Mouse (Mus musculus) ovary, adult 18-20 months (tissue): ENCODE measurements around the gene Mt1.

Experiments
- DNase-seq: peaks from one replicate; pipeline ENCODE4 v3.0.0; 2022; ENCODE audit warnings: low spot score, mixed read lengths

Mt1 gene

DNA sequence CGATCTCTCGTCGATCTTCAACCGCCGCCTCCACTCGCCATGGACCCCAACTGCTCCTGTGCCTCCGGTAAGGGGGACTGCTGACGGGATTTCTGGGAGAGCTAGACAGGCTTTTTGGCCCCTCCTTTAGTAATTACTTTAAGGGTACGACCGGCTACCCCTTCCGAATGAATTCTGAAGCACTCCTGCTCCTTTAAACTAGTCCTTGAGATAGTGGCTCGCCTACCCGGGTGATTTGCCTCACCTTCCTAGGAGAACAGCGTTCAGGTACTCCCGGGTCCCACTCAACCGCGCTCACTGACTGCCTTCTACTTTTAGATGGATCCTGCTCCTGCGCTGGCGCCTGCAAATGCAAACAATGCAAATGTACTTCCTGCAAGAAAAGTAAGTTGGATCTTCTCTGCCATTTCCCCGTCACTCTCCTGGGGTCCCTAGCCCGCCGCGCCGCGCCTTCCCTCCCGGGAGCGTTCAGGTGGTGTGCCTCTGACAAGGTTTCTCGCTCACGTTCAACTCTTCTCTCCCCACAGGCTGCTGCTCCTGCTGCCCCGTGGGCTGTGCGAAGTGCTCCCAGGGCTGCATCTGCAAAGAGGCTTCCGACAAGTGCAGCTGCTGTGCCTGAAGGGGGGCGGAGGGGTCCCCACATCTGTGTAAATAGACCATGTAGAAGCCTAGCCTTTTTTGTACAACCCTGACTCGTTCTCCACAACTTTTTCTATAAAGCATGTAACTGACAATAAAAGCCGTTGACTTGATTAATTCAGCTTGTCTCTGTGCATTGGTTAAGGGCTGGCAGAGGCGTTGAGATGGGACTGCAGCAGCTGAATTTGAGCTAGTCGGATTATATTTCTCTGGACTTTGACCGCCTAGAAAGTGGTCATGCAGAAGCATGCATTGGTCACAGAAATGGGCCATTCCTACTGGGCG lies 5.8 kb upstream of the Mt1 start:
- no peak for DNase-seq

DNA sequence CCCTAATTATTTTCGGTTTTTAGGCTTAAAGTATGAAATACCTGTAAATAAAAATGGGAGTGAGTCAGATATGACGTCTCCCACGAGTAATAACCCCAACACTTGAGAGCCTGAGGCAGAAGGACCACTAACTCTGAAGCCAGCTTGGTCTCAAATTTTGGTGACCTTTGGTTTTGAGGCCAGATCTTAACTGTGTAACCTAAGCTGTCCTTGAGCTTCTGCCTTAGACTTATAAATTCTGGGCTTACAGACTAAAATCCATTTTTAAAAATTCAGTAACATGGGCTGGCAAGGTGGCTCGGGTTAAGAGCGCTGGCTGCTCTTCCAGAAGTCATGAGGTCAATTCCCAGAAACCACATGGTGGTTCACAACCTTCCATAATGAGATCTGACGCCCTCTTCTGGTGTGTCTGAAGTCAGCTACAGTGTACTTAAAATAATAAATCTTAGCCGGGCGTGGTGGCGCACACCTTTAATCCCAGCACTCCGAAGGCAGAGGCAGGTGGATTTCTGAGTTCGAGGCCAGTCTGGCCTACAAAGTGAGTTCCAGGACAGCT lies 5.0 kb upstream of the Mt1 start:
- no peak for DNase-seq

DNA sequence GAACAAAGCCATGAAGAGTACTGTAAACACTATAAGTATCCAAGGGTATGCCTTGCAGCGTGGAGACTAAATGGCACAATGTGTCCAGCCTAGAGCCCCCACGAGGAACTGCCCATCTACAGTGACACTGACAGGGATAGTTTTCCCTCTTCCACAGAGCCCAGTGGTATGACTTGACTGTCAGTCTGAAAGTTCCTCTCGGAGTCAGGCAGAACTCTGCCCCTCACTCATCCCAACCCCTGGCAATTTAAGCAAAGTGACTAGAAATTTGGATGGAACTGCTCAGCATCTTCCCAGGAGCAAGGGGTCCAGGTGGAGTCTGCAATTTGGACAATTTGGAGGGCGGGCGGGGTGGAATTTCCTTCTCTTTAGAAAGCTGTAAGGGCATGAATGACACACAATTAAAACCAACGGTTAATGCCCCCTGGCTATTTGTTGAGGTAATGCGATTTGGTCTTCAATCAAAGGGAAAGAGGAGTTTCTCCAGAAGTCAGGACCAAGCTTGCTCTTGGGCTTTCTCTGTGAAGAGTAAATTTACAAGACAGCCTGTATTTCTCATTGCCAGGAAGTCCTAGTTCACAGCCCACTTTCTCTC lies 4.2 kb upstream of the Mt1 start:
- no peak for DNase-seq

DNA sequence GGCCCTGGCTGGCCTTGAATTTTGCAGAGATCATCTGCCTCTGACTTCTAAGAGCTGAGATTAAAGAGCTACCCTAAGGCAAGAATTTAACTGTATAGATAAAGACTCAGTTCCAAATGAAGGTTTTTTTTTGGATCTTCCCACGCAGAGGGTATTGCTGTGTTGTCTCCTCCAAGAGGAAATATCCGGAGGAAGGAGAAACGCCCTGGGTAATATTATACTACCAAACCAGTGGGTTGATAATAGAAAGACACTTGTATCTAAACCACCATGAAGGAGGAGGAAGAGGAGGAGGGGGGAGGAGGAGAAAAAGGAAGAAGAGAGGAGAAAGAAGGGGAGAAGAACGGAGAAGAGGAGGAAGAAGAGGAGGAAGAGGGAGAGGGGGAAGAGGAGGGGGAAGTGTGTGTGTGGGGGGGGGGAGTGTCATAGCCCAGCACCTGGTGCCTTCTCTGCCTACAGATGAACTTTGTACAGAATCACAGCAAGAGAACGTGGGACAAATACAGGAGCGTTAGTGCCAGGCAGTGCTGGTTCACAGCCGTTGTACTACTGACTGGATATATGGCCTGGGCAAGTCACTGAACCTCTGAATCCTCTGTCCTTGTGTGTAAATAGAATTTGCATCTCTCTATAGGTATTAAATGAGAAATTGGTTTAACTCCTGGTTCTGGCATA lies 1.0 kb upstream of the Mt1 start:
- no peak for DNase-seq

DNA sequence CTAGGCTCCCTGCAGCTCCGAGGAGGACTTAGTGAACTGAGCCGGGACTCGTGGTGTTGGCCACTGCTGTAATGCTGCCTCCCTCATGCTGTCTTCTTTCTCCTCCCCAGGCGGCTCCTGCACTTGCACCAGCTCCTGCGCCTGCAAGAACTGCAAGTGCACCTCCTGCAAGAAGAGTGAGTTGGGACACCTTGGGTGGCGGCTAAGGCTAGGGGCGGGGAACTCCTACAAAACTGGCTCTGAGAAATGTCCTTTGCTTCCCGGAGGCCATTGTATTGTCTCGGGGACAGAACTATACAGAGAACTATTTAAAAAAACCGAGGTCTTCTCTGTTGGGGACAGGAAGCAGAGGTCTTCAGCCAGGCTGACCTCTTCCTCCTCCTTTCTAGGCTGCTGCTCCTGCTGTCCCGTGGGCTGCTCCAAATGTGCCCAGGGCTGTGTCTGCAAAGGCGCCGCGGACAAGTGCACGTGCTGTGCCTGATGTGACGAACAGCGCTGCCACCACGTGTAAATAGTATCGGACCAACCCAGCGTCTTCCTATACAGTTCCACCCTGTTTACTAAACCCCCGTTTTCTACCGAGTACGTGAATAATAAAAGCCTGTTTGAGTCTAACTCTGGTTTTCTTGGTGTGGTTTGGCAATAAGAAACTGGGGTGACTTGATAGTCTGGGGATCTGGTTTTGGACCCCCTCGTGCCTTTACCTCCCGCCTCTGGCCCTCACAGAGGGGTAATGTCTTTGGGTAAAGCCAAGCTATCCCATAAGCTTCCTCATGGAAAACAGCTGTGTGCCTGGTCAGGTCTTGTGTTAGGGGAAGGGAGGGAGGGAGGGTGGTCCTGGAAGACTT lies 1.1 kb downstream of the Mt1 start:
- DNase-seq, result no peak

DNA sequence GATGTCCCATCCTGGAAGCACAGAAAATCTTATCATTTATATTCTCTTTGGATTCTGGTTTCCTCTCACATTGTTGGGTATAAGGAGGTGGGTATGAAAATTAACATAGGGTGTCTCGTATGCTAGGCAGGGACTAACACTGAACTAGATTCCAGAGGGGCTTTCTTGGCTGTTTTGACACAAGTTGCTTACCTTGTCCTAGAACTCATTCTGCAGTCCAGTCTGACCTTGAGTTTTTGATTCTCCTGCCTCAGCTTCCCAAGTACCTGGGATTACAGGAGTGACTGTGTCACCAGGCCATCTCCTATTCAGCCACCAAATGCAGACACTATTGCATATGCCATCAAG lies 1.7 kb downstream of the Mt1 start:
- DNase-seq, result no peak

DNA sequence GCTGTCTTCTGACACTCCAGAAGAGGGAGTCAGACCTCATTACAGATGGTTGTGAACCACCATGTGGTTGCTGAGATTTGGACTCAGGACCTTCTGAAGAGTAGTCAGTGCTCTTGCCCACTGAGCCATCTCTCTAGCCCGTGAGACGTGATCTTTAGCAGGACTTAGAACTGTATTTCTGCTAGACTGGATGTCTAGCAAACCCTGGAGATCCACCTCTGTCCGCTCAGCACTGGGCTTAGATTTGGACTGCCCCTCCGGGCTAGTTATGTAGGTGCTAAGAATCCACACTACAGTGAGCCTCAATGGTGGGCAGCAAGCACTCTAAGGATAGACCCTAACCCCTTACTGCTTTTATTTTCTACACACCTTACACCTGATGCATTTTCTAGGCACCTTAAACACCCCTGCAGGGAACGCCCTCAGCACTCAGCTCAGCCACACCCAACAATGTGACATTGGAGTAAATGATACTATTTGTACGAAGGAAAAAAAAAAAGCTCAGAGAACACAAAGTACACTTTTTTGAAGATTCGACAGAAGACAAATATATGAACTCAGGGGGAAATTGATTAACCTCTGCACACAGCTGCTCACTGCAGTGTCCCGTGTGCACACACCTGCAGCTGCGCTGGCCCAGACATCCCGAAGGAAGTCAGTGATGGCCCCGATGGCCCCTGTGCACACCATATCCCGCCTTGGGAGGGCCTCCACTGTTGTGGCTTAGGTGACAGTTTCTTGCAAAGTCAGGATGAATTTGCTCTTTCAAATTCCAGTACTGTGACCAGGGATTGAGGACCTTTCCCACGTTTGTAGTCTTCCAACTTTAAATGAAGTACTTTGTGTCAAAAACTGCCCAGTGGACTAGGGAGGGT lies 3.4 kb downstream of the Mt1 start:
- DNase-seq, result no peak

DNA sequence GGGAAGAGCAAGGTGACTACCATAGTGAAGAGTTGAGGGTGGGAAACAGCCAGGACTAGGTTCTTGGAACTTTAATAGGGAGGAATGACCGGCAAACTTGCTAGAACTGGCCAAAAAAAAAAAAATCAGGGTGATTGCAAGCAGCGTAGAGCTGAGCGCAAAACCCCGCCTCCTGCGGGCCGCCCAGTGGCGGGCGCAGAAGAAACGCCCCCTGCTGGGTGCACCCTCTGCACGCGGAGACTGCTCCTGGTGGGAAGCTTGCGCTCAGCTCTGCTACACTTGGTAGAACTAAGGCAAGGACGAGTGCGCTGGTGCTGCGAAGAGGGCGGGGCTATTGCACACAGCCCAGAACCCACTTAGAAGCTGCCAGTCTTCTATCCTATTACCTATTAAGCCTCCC lies 4.2 kb downstream of the Mt1 start:
- DNase-seq, result peak; percentile 81

DNA sequence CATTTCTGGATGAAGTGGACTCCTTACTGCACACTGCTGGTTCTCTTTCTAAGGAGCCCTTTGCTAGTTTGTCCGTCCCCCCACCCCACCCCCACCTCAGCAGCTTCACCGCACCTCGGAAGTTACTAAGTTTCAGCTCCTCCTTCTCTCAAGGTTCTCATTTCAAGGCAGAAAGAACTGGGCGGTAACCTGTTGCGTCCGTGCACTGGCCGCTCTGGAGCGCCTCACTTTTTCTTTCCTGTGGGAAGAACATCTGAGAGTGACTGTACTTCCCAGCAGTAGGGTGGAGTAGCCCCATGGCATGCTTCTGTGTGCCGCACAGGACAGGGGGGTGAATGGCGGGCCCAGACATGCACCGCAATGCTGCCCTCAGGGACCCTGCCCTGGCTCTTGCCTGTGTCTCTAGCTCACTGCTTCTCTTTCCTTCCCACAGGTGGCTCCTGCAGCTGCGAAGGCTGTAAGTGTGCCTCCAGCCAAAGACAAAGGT lies 5.5 kb downstream of the Mt1 start:
- DNase-seq, result no peak

DNA sequence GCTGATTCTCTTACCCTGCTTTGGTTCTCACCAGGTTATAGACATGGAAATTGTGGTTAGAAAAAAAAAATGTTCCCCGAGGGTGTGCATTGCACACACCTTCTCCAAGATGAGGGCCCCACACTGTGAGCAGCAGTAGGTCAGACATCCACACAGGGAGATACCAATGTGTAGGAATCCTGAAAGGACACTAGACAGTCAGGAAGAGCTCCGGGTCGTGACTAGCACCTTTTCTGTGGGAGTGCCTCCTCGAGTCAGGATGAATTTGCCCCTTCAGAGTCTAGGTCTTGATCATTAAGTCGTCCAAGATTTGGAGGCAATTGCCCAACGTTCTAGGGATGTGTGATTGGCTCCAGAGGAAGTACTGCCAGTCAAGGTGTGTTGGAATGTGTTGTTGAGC lies 6.9 kb downstream of the Mt1 start:
- no peak for DNase-seq

DNA sequence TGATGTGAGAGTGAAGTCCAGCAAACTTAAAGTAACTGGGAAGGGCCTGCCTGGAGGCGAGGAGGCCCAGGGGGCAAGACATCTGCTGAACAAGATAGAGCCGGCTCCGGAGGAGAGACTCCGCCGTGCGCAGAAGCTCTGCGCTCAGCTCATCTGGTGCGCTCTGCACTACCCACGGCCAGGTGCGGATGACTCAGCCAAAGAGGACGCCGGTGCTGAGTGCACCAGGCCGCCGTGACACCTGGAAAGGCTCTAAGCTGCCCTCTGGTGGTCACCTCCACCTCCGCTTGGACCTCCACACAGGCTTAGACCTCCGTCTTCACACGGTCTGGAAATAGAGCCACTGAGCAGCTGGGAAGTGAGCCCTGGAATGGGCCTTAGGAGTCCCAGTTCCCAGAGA lies 7.7 kb downstream of the Mt1 start:
- peak; percentile 61 for DNase-seq

DNA sequence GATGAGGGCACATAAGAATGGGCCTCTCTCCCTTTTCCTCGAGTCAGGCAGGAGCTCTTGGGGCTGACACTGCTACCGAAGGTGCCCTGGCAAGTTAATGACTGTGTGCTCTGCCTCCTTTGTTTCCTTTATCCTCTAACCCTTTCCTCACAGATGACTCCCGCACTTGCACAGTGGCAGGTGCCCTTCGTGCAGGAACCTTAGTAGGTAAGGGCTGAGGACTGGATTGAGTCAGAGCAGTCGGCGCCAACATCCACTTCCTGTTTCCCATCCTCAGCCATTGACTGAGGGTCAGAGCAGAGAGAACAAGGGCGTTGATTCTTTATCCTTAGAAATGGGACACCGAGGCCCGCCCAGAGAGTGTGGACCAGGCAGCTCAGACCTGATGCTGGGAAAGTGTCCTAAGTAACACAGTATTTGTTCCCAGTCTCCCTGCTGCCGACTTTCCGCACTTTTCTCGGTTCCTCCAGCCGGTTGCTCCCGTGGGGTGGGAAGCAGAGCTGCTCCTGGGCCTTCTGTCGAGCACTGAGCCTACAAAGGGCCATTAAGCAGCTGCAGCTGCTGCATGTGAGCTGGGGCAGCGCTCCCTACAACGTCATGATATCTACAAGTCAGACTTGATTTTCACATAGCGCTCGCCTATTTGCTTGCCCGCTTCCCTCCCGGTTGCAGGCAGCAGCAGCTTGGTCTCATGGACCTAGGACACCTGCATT lies 8.6 kb downstream of the Mt1 start:
- no peak for DNase-seq

DNA sequence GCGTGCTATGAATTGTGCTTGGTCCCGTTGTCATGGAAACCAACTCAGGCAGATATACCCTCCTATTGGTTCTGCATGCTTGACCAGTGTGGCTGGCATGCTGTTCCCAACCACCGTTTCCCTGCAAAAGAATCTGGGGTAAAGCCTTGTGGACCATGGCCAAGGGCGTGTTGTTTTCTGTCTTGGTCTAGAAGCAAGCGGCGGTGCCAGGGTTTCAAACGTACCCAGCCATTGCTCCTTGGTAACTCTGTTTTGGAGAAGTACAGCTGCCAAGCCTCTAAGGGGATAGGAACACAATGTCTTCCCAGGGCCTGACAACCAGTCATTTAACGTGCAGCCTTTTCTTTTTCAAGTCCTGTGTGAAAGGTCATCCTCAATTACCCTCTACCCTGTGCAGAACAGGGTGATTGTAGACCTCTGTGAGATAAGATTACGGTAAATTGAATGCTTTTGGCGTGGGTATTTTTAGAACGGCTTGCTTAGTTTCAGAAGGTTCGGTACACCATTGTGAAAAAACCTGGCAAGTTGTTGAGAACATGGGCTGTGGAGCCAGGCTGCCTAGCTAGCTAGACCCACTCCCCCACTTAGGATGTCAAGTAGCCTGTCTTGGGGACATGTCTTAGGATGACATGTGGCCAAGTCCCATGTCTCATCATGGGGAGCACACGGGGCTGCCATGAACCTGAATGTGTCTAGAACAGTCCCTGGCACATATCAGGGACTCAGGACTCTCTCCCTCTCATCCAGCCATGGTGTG lies 10.6 kb downstream of the Mt1 start:
- peak; percentile 73 for DNase-seq

DNA sequence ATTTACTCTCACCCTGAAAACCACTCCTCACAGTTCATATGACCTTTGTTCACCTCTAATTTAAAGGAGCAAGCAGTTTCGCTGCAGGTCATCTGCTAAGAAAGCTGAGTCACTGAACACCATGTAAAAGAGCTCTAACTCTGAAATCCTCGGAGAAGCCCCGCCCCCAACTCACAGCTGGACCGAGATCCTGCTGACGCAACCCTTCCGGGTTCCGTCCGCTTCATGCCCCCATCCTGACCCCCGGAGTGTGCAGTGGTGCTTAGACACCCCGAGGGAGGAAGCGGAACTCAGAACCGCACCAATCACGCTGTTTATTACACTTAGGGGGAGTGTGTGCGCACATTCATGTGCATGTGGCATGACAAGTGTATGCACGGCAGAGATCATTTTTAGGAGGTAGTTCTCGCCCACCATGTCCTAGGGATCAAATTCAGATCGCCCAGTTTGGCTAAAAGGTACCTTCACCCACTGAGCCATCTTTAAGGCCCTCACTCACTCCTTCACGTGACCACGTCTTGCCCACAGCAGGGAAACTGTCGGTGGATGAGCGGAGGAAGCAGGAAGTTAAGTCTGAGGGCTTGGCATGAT lies 12.3 kb downstream of the Mt1 start:
- peak; percentile 54 for DNase-seq

DNA sequence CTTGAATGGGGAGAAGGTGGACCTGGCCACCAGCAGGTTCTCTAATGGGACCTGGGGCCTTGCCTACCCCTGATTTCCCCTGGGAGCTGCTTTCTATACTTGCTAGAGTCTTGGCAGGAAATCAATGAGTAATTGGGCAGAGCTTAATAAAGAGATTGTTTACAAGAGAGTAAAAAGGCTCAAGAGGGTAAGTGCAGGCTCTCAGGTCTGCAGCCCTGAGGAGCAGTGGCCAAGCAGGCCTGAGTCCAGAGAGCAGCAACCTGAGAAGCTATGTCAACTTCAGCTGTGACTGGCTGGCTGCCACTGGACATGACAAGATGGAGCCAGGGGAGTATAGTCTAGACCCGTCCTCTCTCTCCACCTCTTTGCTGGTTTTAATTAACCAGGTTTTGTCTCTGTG lies 14.0 kb downstream of the Mt1 start:
- DNase-seq, result no peak

DNA sequence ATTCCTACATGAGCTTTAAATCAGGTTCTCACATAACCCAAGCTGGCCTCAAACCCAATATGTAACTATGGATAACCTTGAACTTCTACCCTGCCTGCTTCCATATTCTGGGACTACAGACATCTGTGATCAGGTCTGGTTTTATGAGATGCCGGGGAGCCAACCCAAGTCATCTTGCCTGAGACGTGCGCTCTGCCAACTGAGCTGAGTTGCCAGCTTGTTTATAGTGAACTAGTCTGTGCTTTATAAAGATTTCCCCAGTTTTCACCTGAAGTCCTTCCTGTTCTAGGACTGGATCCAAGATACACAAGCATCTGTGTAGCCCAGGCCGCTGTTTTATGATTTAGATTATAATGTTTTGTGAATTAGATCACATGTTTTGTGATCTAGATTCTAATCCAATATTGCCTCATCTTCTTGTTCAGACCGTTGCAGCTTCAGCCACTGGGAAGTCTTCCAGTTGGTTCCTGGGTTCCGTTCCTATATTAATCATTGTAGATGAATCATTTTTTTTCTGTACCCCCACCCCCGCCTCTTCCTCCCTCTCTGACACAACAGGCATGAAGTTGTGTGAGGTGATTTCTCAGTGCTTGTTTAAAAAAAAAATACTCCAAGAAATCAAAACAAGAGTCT lies 15.8 kb downstream of the Mt1 start:
- DNase-seq, result peak; percentile 16

DNA sequence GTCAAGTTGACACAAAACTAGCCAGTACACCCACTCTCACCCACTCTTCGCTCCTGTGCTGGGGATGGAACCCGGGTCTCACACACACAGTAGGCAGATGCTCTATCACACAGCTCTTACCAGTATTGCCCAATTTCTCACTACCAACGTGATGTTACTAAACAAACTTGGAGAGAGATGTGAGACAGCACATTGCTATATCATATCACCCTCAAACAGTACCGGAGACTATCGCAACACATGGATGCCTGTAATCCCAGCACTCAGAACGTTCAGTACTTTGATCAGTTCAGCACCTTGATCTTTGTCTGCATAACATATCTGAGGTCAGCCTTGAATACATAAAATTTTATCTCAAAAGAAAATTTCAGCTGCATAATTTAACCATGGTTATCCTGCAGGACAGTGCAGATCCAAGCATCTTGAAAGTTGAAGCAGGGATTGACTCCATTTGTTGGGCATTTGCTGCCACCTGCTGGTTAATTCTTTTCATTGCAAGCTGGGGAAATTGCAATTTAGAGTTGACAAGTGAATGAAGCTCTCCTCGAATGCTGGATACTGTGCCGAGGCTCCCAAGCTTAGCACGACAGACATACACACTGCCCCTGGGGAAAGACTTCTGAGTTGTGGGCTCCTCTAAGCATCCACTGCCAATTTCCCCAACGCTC lies 20.5 kb downstream of the Mt1 start:
- no peak for DNase-seq

DNA sequence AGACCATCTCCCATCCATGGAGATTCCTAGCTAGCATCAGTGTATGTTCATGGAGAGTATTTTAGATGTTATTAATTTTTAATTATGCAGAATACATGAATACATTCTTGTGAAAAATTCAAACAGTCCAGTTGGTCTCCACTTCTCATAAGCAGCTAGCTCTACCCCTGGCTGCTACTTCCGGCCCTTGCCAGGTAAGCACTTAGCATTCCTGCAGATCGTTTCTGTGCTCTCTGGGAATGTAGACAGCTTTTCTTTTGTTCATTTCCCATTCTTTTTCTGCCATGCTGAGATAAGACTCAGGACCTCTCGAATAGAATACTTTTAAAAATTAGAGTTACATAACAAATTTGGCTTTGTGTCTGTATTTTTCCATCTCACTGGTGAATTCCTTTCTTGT lies 25.2 kb downstream of the Mt1 start:
- no peak for DNase-seq
